Mouse (Mus musculus) liver, embryonic 14.5 days (tissue): ENCODE data around the gene Dnajc2.

Experiments used
- CTCF ChIP-seq: IDR thresholded peaks from 2 replicates; pipeline ENCODE4 v1.5.1; 2016; ENCODE audit warnings: antibody characterized with exemption, low read depth, control low read depth
- EP300 ChIP-seq: IDR thresholded peaks from 2 replicates; pipeline ENCODE4 v1.6.1; 2016; ENCODE audit warnings: antibody characterized with exemption, low read depth

DNA sequence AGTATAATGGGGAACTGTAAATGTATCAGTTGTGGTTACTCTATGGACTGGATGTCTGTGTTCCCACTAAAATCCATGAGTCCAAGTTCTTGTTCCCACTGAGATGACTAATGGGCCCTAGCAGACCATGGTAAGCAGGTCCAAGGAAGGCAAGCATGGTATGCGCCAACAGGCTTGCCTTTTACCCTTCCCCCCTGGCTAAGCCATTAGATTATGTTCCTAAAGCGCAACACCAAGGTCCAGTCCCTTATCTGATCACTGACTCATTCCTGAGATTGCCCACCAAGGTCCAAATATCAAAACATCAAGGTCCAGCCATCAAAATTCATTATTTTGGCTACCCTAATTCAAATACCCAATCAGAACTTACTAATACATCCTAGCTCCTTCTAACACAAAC lies 65.8 kb downstream of the Dnajc2 start:
- TF ChIP-seq EP300 (no peak), CTCF (no peak)
